Mouse (Mus musculus) large intestine, adult 2 months (tissue): ENCODE measurements around the gene Rln3. TPM values are rescaled to one million over a fixed set of nuclear protein-coding genes. Genes with fewer than 3 reads are reported as not detected.

Experiments
- DNase-seq: peaks from one replicate; pipeline ENCODE4 v3.0.0-alpha.2; 2012; ENCODE audit warnings: low read depth, low spot score
- WGBS: fragments of 180-500 bp; shearing (Covaris S2); methylation state at CpG from one replicate; pipeline ENCODE4 v1.1.7; 2018; 5-methylcytosine and 5-hydroxymethylcytosine counted together
- polyA plus RNA-seq: library from polyadenylated mRNA; depleted of rRNA; stranded (reverse); fragments of >200 nt; gene quantifications from 2 replicates; pipeline ENCODE4 v1.2.3, GENCODE M21; 2012; rRNA removed

Rln3 gene
- polyA plus RNA-seq, 1 experiment: 0.56 TPM

GRCm38 (mm10) chr8:83999057-83999705 lies 45.6 kb downstream of the Rln3 start:
- WGBS: 62% methylated on average over 16 of the region's 16 CpGs

GRCm38 (mm10) chr8:83998231-83999056 lies 46.4 kb downstream of the Rln3 start:
- 8% methylated on average over 90 of the region's 92 CpGs for WGBS
- no peak for DNase-seq

More at GRCm38 (mm10) chr8:83999057-83999705, 45.6 kb downstream of the Rln3 start:
- no peak for DNase-seq

DNA sequence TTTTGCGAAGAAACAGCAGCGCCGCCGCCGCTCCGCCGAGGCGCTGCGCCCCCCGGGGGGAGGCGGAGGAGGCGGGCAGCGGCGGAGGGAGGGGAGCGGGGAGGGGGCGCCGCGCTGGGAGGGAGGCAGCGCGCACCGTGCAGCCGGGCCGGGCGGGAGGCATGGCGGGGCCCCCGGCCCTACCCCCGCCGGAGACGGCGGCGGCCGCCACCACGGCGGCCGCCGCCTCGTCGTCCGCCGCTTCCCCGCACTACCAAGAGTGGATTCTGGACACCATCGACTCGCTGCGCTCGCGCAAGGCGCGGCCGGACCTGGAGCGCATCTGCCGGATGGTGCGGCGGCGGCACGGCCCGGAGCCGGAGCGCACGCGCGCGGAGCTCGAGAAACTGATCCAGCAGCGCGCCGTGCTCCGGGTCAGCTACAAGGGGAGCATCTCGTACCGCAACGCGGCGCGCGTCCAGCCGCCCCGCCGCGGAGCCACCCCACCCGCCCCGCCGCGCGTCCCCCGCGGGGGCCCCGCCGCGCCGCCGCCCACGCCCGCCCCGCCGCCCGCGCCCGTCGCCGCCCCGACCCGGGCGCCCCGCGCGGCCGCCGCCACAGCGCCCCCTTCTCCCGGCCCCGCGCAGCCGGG lies 47.2 kb downstream of the Rln3 start, which contains the start of gene Samd1:
TSS of gene Samd1 (plus strand) at position 162 of the 631 bp plus-strand sequence.
- 12% methylated on average over 99 of the region's 112 CpGs for WGBS
- DNase-seq: no peak

DNA sequence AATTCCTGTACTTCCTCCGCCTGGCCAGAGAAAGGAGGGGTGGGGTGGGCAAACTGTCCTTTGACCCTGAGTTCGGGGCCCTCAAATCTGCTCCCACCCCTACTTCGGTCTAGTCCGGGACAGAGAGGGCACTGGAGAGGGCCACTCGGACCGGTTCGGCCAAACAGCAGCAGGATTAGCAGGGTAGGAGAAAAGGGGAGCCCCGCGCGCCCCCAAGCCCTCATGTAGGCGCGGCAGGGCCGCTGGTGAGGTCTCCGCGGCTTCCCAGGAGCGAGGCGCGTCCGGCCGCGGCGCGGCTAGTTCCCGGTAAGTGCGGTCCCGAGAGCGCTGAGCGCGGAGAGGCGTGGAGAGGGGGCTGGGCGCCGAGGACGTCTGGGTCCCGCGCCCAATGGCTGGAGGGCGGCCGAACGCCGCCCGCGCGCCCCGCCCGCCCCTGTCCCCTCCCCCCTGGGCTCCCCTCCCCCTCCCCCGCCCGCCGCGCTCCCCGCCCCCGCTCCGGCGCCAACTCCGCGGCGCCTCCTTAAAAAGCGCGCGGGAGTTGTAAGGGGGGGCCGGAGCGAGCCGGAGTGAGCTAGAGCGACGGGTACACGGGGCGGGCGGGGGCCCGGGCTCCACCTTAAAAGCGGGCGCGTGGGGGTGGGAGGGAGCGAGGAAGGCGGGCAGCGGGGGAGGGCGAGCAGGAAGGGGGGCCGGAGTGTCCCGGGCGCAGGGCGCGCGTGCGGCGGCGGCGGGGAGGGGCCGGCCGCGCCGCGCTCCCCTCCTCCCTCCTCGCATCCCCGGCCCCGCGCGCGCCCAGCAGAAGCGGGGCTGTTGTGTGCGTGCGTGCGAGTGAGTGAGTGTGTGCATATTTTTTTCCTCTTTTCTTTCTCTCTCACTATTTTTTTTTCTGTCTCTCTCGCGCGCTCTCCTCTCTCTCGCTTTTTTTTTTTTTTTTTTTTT lies 48.0 kb downstream of the Rln3 start:
- 1% methylated on average over 80 of the region's 103 CpGs for WGBS
- DNase-seq: no peak

DNA sequence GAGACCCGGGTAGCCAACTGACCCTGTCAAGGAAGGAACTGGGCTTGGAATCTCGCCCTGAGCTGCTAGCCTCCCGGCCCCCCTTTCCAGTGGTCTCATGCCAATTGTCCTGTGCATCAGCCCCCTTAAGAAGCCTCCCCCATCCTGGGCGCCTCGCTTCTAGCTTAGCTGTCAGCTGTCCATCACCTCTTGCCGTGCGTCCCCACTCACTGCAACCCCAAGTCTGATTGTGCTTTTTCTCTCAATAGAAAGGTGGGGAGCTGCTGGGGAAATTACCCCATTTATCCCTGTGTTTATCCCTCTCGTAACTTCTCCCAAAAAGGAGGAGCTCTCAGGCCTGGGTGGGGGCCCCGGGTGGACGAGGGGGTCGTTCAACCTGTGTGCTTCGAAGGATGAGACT lies 48.8 kb downstream of the Rln3 start:
- no peak for DNase-seq
- 45% methylated on average over 12 of the region's 12 CpGs for WGBS

- 70% methylated on average over 3 of the region's 3 CpGs for WGBS
Observed at GRCm38 (mm10) chr8:83994030-83994429, 50.8 kb downstream of the Rln3 start.

More at GRCm38 (mm10) chr8:83994030-83994429, 50.8 kb downstream of the Rln3 start:
- DNase-seq: no peak

Other genes starting within 250 kb of the Rln3 start
- 13.4 and 18.8 TPM in 2 replicates for gene Adgrl1, start 144.9 kb downstream of the Rln3 start, polyA plus RNA-seq
- 0.43 and 0.52 TPM in 2 replicates for gene Gm10644, start 89.8 kb downstream of the Rln3 start, polyA plus RNA-seq
- gene Asf1b, start 89.5 kb downstream of the Rln3 start, polyA plus RNA-seq: 35.0 and 42.7 TPM in 2 replicates
- gene Prkaca, start 72.0 kb downstream of the Rln3 start, polyA plus RNA-seq: 59.9 and 65.0 TPM in 2 replicates
- gene Samd1, start 47.3 kb downstream of the Rln3 start, polyA plus RNA-seq: 35.7 and 37.6 TPM in 2 replicates
- 0.27 and 0.30 TPM in 2 replicates for gene 1700067K01Rik, start 43.5 kb downstream of the Rln3 start, polyA plus RNA-seq
- gene 2210011C24Rik, start 32.8 kb downstream of the Rln3 start, polyA plus RNA-seq: 2.3 and 3.2 TPM in 2 replicates
- gene Palm3, start 23.5 kb downstream of the Rln3 start, polyA plus RNA-seq: 0.11 TPM in 1 of 2 replicates, not detected in the other
- 5.5 and 6.5 TPM in 2 replicates for gene Il27ra, start 2.4 kb downstream of the Rln3 start, polyA plus RNA-seq
- gene Gm10643, start 20.1 kb upstream of the Rln3 start, polyA plus RNA-seq: 0.82 and 1.1 TPM in 2 replicates
- gene Rfx1, start 21.8 kb upstream of the Rln3 start, polyA plus RNA-seq: 19.0 and 25.2 TPM in 2 replicates
- gene Dcaf15, start 59.8 kb upstream of the Rln3 start, polyA plus RNA-seq: 73.4 and 87.9 TPM in 2 replicates
- 5.6 and 5.9 TPM in 2 replicates for gene Podnl1, start 81.0 kb upstream of the Rln3 start, polyA plus RNA-seq
- gene Cc2d1a, start 102.9 kb upstream of the Rln3 start, polyA plus RNA-seq: 30.2 and 38.0 TPM in 2 replicates
- 0.22 and 0.32 TPM in 2 replicates for gene 4930432K21Rik, start 103.0 kb upstream of the Rln3 start, polyA plus RNA-seq
- gene Nanos3, start 140.2 kb upstream of the Rln3 start, polyA plus RNA-seq: 0.22 and 0.30 TPM in 2 replicates
- gene Zswim4, start 192.1 kb upstream of the Rln3 start, polyA plus RNA-seq: 10.4 and 16.4 TPM in 2 replicates
- gene D8Ertd738e, start 204.7 kb upstream of the Rln3 start, polyA plus RNA-seq: 137 and 143 TPM in 2 replicates
- gene Mri1, start 212.3 kb upstream of the Rln3 start, polyA plus RNA-seq: 23.6 and 35.9 TPM in 2 replicates
- 31.5 and 38.3 TPM in 2 replicates for gene Ccdc130, start 225.4 kb upstream of the Rln3 start, polyA plus RNA-seq